Mouse (Mus musculus) thymus, adult 2 months (tissue): ENCODE data around the gene Abcb6. TPM values are rescaled to one million over a fixed set of nuclear protein-coding genes. Genes with fewer than 3 reads are reported as not detected.

Source experiments
- DNase-seq: peaks from one replicate; pipeline ENCODE4 v3.0.0; 2021
- H3K27ac ChIP-seq: fragments of 200-500 bp; 2 replicates; pipeline ENCODE4 v1.5.1; 2012; ENCODE audit warnings: low read length, control low read depth; ENCODE audit not compliant: control insufficient read depth, insufficient read depth
- H3K27me3 ChIP-seq: fragments of 200-500 bp; 2 replicates; pipeline ENCODE4 v1.6.1; 2012; ENCODE audit warnings: mild to moderate bottlenecking, low read length, moderate library complexity, mixed read lengths; ENCODE audit not compliant: control insufficient read depth, insufficient read depth
- H3K36me3 ChIP-seq: fragments of 200-500 bp; 2 replicates; pipeline ENCODE4 v1.6.1; 2012; ENCODE audit warnings: mild to moderate bottlenecking, low read length, moderate library complexity; ENCODE audit not compliant: control insufficient read depth, insufficient read depth
- H3K4me1 ChIP-seq: fragments of 200-500 bp; replicated peaks from 2 replicates; pipeline ENCODE4 v1.6.1; 2012; ENCODE audit warnings: low read length; ENCODE audit not compliant: control insufficient read depth, insufficient read depth
- H3K4me3 ChIP-seq: fragments of 200-500 bp; 2 replicates; pipeline ENCODE4 v1.5.1; 2012; ENCODE audit warnings: mild to moderate bottlenecking, low read length, control low read depth, moderate library complexity; ENCODE audit not compliant: control insufficient read depth, insufficient read depth
- CTCF ChIP-seq: fragments of 200-500 bp; IDR thresholded peaks from 2 replicates; pipeline ENCODE4 v1.5.1; 2012; ENCODE audit warnings: mild to moderate bottlenecking, control low read depth, low read length, moderate library complexity, borderline replicate concordance; ENCODE audit not compliant: control insufficient read depth, poor library complexity, insufficient read depth; ENCODE audit errors: extremely low read depth
- POLR2A ChIP-seq: fragments of 200-500 bp; IDR thresholded peaks from 2 replicates; pipeline ENCODE4 v1.6.1; 2012; ENCODE audit warnings: mild to moderate bottlenecking, low read length, control low read depth, moderate library complexity; ENCODE audit not compliant: control insufficient read depth, poor library complexity, insufficient read depth; ENCODE audit errors: extremely low read depth
- WGBS: fragments of 180-500 bp; shearing (Covaris S2); methylation state at CpG from one replicate; pipeline ENCODE4 v1.1.7; 2018; 5-methylcytosine and 5-hydroxymethylcytosine counted together
- polyA plus RNA-seq: library from polyadenylated mRNA; depleted of rRNA; stranded (reverse); fragments of >200 nt; gene quantifications from 2 replicates; pipeline ENCODE4 v1.2.3, GENCODE M21; 2012

Gene Abcb6
- polyA plus RNA-seq, 1 experiment = 10.9 TPM

DNA sequence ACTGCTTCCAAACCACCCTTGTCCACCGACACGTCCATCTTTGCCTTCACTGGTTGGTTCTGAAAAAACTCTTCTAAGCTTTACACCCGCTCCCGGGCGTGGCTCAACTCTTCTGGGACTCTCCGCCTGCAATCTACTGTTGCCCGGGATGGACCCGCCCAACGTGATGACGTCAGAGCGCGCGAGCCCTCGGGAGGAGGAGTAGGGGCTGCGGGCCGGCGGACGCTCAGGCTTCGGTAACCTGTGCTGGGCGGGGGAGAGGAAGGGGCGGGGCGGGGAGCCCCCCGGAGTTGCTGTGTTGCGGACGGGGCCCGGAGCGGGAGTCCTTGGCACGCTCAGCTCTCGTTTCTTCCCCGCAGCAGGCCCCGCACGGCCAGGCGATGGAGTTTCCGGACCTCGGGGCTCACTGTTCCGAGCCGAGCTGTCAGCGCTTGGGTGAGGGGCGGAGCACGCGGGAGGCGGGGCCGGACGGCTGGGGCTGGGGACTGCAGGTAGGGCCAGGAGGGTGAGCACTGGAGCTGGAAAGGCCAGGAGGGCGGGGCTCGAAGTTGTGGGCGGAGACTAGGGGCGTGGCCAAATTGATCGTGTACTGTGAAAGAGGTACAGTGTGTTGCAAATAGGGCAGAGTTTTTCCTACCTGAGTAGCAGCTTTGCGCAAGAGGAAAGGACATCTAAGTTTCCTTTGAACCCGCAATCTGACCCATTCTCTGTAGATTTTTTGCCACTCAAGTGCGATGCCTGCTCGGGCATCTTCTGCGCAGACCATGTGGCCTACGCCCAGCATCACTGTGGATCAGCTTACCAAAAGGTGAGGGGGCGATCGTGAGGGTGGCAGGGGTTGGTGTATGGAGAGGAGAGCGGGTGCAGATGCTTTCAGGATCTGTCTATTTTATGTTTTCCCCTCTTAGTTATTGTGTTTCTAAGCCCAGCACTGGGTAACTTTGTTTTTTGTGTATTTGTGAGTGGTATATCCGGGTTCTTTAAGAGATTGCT lies 11.4 kb downstream of the Abcb6 start, which contains the start of gene Zfand2b:
TSS of gene Zfand2b (plus strand) at position 175 of the 993 bp plus-strand sequence.
- peaks cover 6% of the 10 kb centered on the region for H3K4me1 ChIP-seq
- TF ChIP-seq POLR2A (0 out of 2 replicates have a peak, but pooled peaks have one; percentile 25), CTCF (no peak)
- DNase-seq = peak; percentile 99
- 5% methylated on average over 59 of the region's 59 CpGs for WGBS
- H3K27ac ChIP-seq = peak within 1 kb of the TSS; percentile 66
- H3K36me3 ChIP-seq = peaks cover 9% of the 10 kb centered on the region
- H3K27me3 ChIP-seq = no peaks in the 10 kb centered on the region; the same call in 1 of the 2 replicates
- peak within 1 kb of the TSS; percentile 65 for H3K4me3 ChIP-seq

GRCm38 (mm10) chr1:75168093-75168471 lies 12.1 kb downstream of the Abcb6 start:
- Histone ChIP-seq H3K36me3 (peaks cover 9% of the 10 kb centered on the region), H3K4me3 (peak overlapping the region; percentile 65), H3K4me1 (peaks cover 6% of the 10 kb centered on the region), H3K27ac (peak overlapping the region; percentile 66), H3K27me3 (no peaks in the 10 kb centered on the region; the same call in 1 of the 2 replicates)
- no peak for DNase-seq
- 8% methylated on average over 7 of the region's 7 CpGs for WGBS
- TF ChIP-seq CTCF (no peak), POLR2A (no peak)

- H3K4me3 ChIP-seq = no peak overlapping the region
- no peak for DNase-seq
- TF ChIP-seq CTCF (no peak), POLR2A (no peak)
- no peaks in the 10 kb centered on the region for H3K36me3 ChIP-seq
- 97% methylated on average over 4 of the region's 4 CpGs for WGBS
- H3K27ac ChIP-seq = no peak overlapping the region
- no peaks in the 10 kb centered on the region for H3K4me1 ChIP-seq
- no peaks in the 10 kb centered on the region for H3K27me3 ChIP-seq
Observed at GRCm38 (mm10) chr1:75160256-75160617, 20.0 kb downstream of the Abcb6 start.

DNA sequence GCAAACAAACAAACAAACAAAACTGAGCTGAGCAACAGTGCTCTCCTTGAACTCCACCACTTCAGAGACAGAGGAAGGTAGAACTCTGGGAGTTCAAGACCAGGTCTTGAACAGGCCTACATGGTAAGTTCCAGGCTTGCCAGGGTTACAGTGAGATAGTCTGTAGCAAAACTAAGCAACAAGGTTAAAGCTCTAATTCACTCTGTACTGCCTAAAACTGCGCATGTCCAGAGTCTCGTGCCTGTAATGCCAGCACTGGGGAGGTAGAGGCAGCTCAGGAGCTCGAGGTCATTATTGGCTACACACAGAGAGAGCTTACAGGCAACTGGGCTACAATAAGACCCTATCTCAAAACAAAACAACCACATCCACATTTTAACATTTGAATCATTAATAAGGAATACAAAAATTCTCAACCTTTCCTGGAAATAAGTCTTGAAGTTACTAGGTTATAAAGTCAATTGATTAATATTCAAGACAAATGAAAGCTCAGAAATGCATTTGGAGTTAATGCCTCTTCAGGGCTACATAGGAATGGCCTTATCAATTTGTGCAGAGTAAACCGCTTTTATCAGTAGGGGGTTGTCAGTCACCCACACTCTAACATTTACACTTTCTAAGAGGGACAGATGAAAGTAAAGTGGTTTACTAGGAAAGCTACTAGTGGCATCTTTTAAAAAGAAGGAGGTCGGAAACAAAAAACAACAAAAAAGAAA lies 20.5 kb downstream of the Abcb6 start:
- no peaks in the 10 kb centered on the region for H3K27me3 ChIP-seq
- H3K36me3 ChIP-seq = no peaks in the 10 kb centered on the region
- TF ChIP-seq CTCF (no peak), POLR2A (no peak)
- DNase-seq = no peak
- WGBS = 89% methylated on average over 5 of the region's 5 CpGs
- H3K4me1 ChIP-seq = no peaks in the 10 kb centered on the region
- no peak overlapping the region for H3K4me3 ChIP-seq
- no peak overlapping the region for H3K27ac ChIP-seq

GRCm38 (mm10) chr1:75158990-75159389 lies 21.2 kb downstream of the Abcb6 start:
- DNase-seq = no peak
- no peak for TF ChIP-seq POLR2A
- no peak for TF ChIP-seq CTCF

DNA sequence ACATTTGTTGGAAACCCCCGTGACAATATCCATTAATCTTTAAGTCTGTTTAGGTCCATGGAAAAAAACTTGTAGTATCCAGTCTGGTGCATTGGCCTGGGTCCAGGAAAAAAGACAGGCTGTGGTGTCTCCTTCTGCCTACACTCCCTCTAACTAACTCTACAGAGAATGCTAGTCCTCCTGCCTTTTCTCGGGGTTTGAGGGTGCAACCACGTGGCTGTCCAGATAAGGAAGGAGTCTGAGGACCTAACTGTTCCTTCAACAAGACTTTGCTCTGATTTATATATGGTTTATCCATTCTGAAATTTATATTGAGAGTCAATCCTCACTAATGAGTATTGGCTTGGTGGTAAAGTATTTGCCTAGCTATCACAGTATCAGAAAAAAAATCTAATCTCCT lies 24.4 kb downstream of the Abcb6 start:
- no peaks in the 10 kb centered on the region for H3K36me3 ChIP-seq
- H3K27ac ChIP-seq = no peak overlapping the region
- 67% methylated on average over 3 of the region's 3 CpGs for WGBS
- TF ChIP-seq POLR2A = no peak
- no peak overlapping the region for H3K4me3 ChIP-seq
- H3K27me3 ChIP-seq = no peaks in the 10 kb centered on the region
- no peak for DNase-seq
- no peaks in the 10 kb centered on the region for H3K4me1 ChIP-seq

More at GRCm38 (mm10) chr1:75158990-75159389, 21.2 kb downstream of the Abcb6 start:
- Histone ChIP-seq H3K4me3 (no peak overlapping the region), H3K27ac (no peak overlapping the region), H3K36me3 (no peaks in the 10 kb centered on the region), H3K27me3 (no peaks in the 10 kb centered on the region), H3K4me1 (no peaks in the 10 kb centered on the region)
